Mouse (Mus musculus) bone marrow macrophage, adult 2 months (primary cell): ENCODE measurements around the gene Pou2f2.

Source experiments
- CTCF ChIP-seq: IDR thresholded peaks from 2 replicates; pipeline ENCODE4 v1.5.1; 2012; ENCODE audit warnings: low read depth, mild to moderate bottlenecking, low read length, moderate library complexity
- POLR2A ChIP-seq: IDR thresholded peaks from 2 replicates; pipeline ENCODE4 v1.6.1; 2012; ENCODE audit warnings: mild to moderate bottlenecking, low read depth, low read length, borderline replicate concordance

GRCm38 (mm10) chr7:25214172-25214571, 34.6 kb upstream of the Pou2f2 start:
- TF ChIP-seq POLR2A, result no peak
- TF ChIP-seq CTCF, result no peak
